Mouse (Mus musculus) cerebellum, adult 8-10 months (tissue): Measurements from ENCODE around the gene Tnfrsf17.
"Not testable (repeated sequence)": the region's sequence is repeated elsewhere in the genome, so short reads cannot be mapped to it uniquely, and the experiment has no call there.

Experiments
- DNase-seq: peaks from one replicate; pipeline ENCODE4 v3.0.0; 2022

Tnfrsf17 gene

GRCm38 (mm10) chr16:11313512-11313911, at the start of gene Tnfrsf17:
TSS of gene Tnfrsf17 (plus strand) at chr16:11313812.
- no peak for DNase-seq

GRCm38 (mm10) chr16:11266556-11266955, 47.1 kb upstream of the Tnfrsf17 start:
- DNase-seq, result no peak

GRCm38 (mm10) chr16:11269808-11270207, 43.8 kb upstream of the Tnfrsf17 start:
- DNase-seq, result no peak

- no peak for DNase-seq
These were observed 43.0 kb upstream of the Tnfrsf17 start for GRCm38 (mm10) chr16:11270642-11271041.

- DNase-seq, result no peak
These were observed 42.5 kb upstream of the Tnfrsf17 start for GRCm38 (mm10) chr16:11271073-11271472.

GRCm38 (mm10) chr16:11276888-11277287, 36.7 kb upstream of the Tnfrsf17 start:
- DNase-seq, result no peak

GRCm38 (mm10) chr16:11278778-11279177, 34.8 kb upstream of the Tnfrsf17 start:
- no peak for DNase-seq

GRCm38 (mm10) chr16:11282655-11283232, 30.9 kb upstream of the Tnfrsf17 start:
- no peak for DNase-seq

GRCm38 (mm10) chr16:11284881-11285280, 28.7 kb upstream of the Tnfrsf17 start:
- DNase-seq, result no peak

GRCm38 (mm10) chr16:11285949-11286348, 27.7 kb upstream of the Tnfrsf17 start:
- no peak for DNase-seq

- not testable (repeated sequence) for DNase-seq
These were observed 24.7 kb upstream of the Tnfrsf17 start for GRCm38 (mm10) chr16:11288873-11289272.

GRCm38 (mm10) chr16:11295583-11295982, 18.0 kb upstream of the Tnfrsf17 start:
- DNase-seq, result not testable (repeated sequence)

- DNase-seq, result not testable (repeated sequence)
These were observed 15.9 kb upstream of the Tnfrsf17 start for GRCm38 (mm10) chr16:11297700-11298099.

- no peak for DNase-seq
These were observed 9.9 kb upstream of the Tnfrsf17 start for GRCm38 (mm10) chr16:11303741-11304140.

- no peak for DNase-seq
These were observed 8.1 kb upstream of the Tnfrsf17 start for GRCm38 (mm10) chr16:11305531-11305930.

GRCm38 (mm10) chr16:11315786-11316320, 2.2 kb downstream of the Tnfrsf17 start:
- no peak for DNase-seq

GRCm38 (mm10) chr16:11316748-11317147, 3.1 kb downstream of the Tnfrsf17 start:
- no peak for DNase-seq

- no peak for DNase-seq
These were observed 3.7 kb downstream of the Tnfrsf17 start for GRCm38 (mm10) chr16:11317324-11317723.

- peak; percentile 99 for DNase-seq
These were observed 9.1 kb downstream of the Tnfrsf17 start, which contains the start of gene Snx29 for GRCm38 (mm10) chr16:11322409-11323323. TSS of gene Snx29 (plus strand) at chr16:11322908.

GRCm38 (mm10) chr16:11323324-11324051, 9.9 kb downstream of the Tnfrsf17 start:
- DNase-seq, result peak; percentile 17

GRCm38 (mm10) chr16:11330081-11330800, 16.6 kb downstream of the Tnfrsf17 start:
- no peak for DNase-seq

- DNase-seq, result no peak
These were observed 17.4 kb downstream of the Tnfrsf17 start for GRCm38 (mm10) chr16:11331030-11331429.
